Mouse (Mus musculus) brain, adult 2 months (tissue): ENCODE results near the gene Gm14085.

Source experiments
- DNase-seq: peaks from one replicate; pipeline ENCODE4 v3.0.0; 2011; ENCODE audit warnings: low read depth, low spot score

The Gm14085 gene

GRCm38 (mm10) chr2:122558317-122558716, 73.6 kb downstream of the Gm14085 start:
- DNase-seq = peak; percentile 83

DNA sequence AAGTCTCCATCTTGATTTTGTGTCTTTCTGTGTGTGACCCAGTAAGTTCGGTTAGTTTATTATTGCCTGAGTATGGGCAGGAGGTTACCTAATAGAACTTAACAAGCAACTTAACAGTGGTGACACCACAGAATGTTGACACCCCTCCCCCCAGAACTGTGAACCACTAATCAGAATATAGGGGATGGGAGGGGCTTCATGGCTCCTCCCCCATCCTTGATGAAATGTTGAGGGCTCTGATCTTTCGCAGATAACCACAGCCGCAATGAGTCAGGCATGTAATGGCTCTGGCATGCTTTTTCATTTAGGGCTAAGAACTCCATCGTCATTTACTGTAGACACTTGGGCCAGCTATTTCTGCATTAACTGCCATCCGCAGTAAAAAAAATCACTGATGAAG, 76.5 kb downstream of the Gm14085 start:
- DNase-seq = no peak

GRCm38 (mm10) chr2:122562251-122562650, 77.5 kb downstream of the Gm14085 start:
- DNase-seq = no peak

- peak; percentile 68 for DNase-seq
Measured at GRCm38 (mm10) chr2:122569439-122569838, 84.7 kb downstream of the Gm14085 start.

- no peak for DNase-seq
Measured at GRCm38 (mm10) chr2:122570430-122570829, 85.7 kb downstream of the Gm14085 start.

DNA sequence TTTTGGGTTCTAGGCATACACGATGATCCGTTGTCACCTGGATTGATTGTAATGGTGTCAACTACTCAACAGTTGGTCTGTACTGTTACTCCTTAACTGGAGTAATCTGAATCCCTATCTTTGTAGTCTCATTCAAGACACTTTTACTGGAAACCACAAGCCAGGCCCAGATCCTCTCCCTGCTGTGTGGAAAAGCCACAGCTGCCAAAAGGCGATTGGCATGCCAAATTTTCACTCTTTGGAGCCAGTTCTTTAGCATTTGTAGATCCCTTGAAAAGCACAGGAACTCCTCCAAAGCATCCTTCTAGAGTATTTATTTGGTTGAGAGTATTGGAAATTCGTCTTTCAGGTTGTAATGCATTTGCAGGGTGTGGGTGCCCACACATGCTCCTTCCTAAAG, 86.6 kb downstream of the Gm14085 start:
- peak; percentile 34 for DNase-seq

GRCm38 (mm10) chr2:122572438-122572837, 87.7 kb downstream of the Gm14085 start:
- no peak for DNase-seq

GRCm38 (mm10) chr2:122575470-122575869, 90.7 kb downstream of the Gm14085 start:
- DNase-seq = peak; percentile 27

DNA sequence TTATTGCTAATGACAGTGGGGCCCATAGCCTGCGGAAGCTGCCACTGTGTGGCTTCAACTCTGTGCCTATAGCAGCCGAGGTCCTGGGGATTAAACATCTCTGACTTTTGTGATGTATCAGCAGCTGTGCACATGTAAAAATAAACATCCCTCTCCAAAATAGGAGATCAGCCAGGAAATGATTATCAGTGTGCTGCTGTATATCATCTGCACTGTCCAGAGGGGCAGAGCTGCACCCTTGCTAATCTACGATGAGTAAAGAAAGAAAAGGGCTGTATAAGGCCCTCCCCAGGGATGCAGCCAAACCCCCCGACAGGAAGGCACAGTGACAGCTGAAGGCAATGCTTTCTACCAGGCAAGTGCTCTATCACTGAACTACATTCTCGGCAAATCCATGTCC, 91.6 kb downstream of the Gm14085 start:
- no peak for DNase-seq

- no peak for DNase-seq
Measured at GRCm38 (mm10) chr2:122577316-122577715, 92.6 kb downstream of the Gm14085 start.
